Mouse (Mus musculus) CH12.LX (cell line): ENCODE data around the gene 9930022D16Rik. TPM values are rescaled to one million over a fixed set of nuclear protein-coding genes. Genes with fewer than 3 reads are reported as not detected.

Experiments
- DNase-seq: peaks from one replicate; pipeline ENCODE4 v3.0.0-alpha.2; 2013; ENCODE audit errors: extremely low read depth
- H3K27ac ChIP-seq: 2 replicates; pipeline ENCODE4 v1.5.1; 2012; ENCODE audit warnings: low read depth, mild to moderate bottlenecking, control low read depth, moderate library complexity; ENCODE audit not compliant: insufficient read depth
- H3K27me3 ChIP-seq: replicated peaks from 2 replicates; pipeline ENCODE3; 2012; ENCODE audit warnings: inconsistent platforms
- H3K36me3 ChIP-seq, 2 experiments: replicated peaks in 1 of 2; 2 replicates each; pipeline versions ENCODE3 to v1.6.1; 2012; ENCODE audit warnings: inconsistent platforms in 1 of 2, low read length in 1 of 2, mild to moderate bottlenecking in 1 of 2, mixed read lengths in 1 of 2, moderate library complexity in 1 of 2; ENCODE audit not compliant: control insufficient read depth in 1 of 2, insufficient read depth in 1 of 2
- H3K4me1 ChIP-seq, 2 experiments: 2 replicates each; pipeline ENCODE4 v1.6.1; 2012; ENCODE audit warnings: inconsistent platforms in 1 of 2, moderate library complexity in 1 of 2; ENCODE audit not compliant: insufficient read depth in 2 of 2, control insufficient read depth in 1 of 2
- H3K4me2 ChIP-seq: 2 replicates; pipeline ENCODE4 v1.6.1; 2012; ENCODE audit warnings: low read depth, mild to moderate bottlenecking, control low read depth; ENCODE audit not compliant: poor library complexity, insufficient read depth, severe bottlenecking
- H3K4me3 ChIP-seq, 3 experiments: fragments of 150-350 bp in 1 of 3; sonication (generic) in 1 of 3; replicated peaks in 1 of 3; 2 replicates each; pipeline versions ENCODE3 to v1.5.1; 2011 to 2012; ENCODE audit warnings: low read depth in 2 of 3, low read length in 2 of 3, mild to moderate bottlenecking in 2 of 3, moderate library complexity in 2 of 3, control low read depth in 1 of 3, improper control_type of control experiment in 1 of 3, inconsistent platforms in 1 of 3, mixed read lengths in 1 of 3; ENCODE audit not compliant: poor library complexity in 1 of 3
- H3K79me2 ChIP-seq: replicated peaks from 2 replicates; pipeline ENCODE4 v1.6.1; 2012; ENCODE audit warnings: mild to moderate bottlenecking, moderate library complexity; ENCODE audit not compliant: control insufficient read depth, poor library complexity, insufficient read depth, severe bottlenecking; ENCODE audit errors: extremely low read depth
- H3K9ac ChIP-seq: 2 replicates; pipeline ENCODE4 v1.6.1; 2012; ENCODE audit warnings: low read depth, mild to moderate bottlenecking, control low read depth, moderate library complexity; ENCODE audit not compliant: insufficient read depth
- H3K9me3 ChIP-seq: replicated peaks from 2 replicates; pipeline ENCODE3; 2012; ENCODE audit warnings: low read length, inconsistent platforms, mixed read lengths
- CTCF ChIP-seq, 2 experiments: IDR thresholded peaks in 1 of 2; conservative IDR thresholded peaks in 1 of 2; 2 replicates each; pipeline ENCODE4 v1.5.1; 2011 to 2012; ENCODE audit warnings: low read depth in 2 of 2, low read length in 2 of 2, improper control_type of control experiment in 1 of 2, inconsistent platforms in 1 of 2, mild to moderate bottlenecking in 1 of 2, moderate library complexity in 1 of 2
- E2F4 ChIP-seq: IDR thresholded peaks from 2 replicates; pipeline ENCODE4 v1.6.1; 2011; ENCODE audit warnings: low read depth, low read length, improper control_type of control experiment; ENCODE audit not compliant: insufficient replicate concordance
- HCFC1 ChIP-seq: IDR thresholded peaks from 2 replicates; pipeline ENCODE4 v1.6.1; 2012; ENCODE audit warnings: low read depth, mild to moderate bottlenecking, inconsistent platforms, low read length, improper control_type of control experiment
- JUND ChIP-seq: conservative IDR thresholded peaks from 2 replicates; pipeline ENCODE4 v1.6.1; 2011; ENCODE audit warnings: low read depth, low read length, improper control_type of control experiment
- KAT2A ChIP-seq: IDR thresholded peaks from 2 replicates; pipeline ENCODE4 v1.6.1; 2012; ENCODE audit warnings: low read length, improper control_type of control experiment, inconsistent platforms; ENCODE audit not compliant: insufficient replicate concordance
- MAFK ChIP-seq: IDR thresholded peaks from 2 replicates; pipeline ENCODE4 v1.6.1; 2011; ENCODE audit warnings: low read length, improper control_type of control experiment; ENCODE audit not compliant: insufficient replicate concordance
- MEF2A ChIP-seq: IDR thresholded peaks from 2 replicates; pipeline ENCODE4 v1.6.1; 2014; ENCODE audit warnings: low read depth, mild to moderate bottlenecking, inconsistent platforms, low read length, improper control_type of control experiment, borderline replicate concordance
- MXI1 ChIP-seq: IDR thresholded peaks from 2 replicates; pipeline ENCODE4 v1.6.1; 2011; ENCODE audit warnings: mild to moderate bottlenecking, low read depth, low read length, improper control_type of control experiment
- MYC ChIP-seq: IDR thresholded peaks from 2 replicates; pipeline ENCODE4 v1.6.1; 2011; ENCODE audit warnings: low read depth, mild to moderate bottlenecking, improper control_type of control experiment, low read length
- NELFE ChIP-seq: IDR thresholded peaks from 2 replicates; pipeline ENCODE4 v1.6.1; 2011; ENCODE audit warnings: low read depth, low read length, improper control_type of control experiment
- NRF1 ChIP-seq: IDR thresholded peaks from 2 replicates; pipeline ENCODE4 v1.6.1; 2014; ENCODE audit warnings: low read depth, mild to moderate bottlenecking, inconsistent platforms, low read length, improper control_type of control experiment, moderate library complexity
- POLR2A ChIP-seq: IDR thresholded peaks from 2 replicates; pipeline ENCODE4 v1.6.1; 2011; ENCODE audit warnings: low read depth, mild to moderate bottlenecking, improper control_type of control experiment, low read length
- RCOR1 ChIP-seq: conservative IDR thresholded peaks from 2 replicates; pipeline ENCODE4 v1.6.1; 2012; ENCODE audit warnings: low read depth, mild to moderate bottlenecking, inconsistent platforms, low read length, improper control_type of control experiment
- SIN3A ChIP-seq: IDR thresholded peaks from 2 replicates; pipeline ENCODE4 v1.6.1; 2012; ENCODE audit warnings: low read length, improper control_type of control experiment, inconsistent platforms
- UBTF ChIP-seq: IDR thresholded peaks from 2 replicates; pipeline ENCODE4 v1.6.1; 2012; ENCODE audit warnings: low read depth, mild to moderate bottlenecking, inconsistent platforms, low read length, improper control_type of control experiment, moderate library complexity
- USF1 ChIP-seq: IDR thresholded peaks from 2 replicates; pipeline ENCODE4 v1.6.1; 2014; ENCODE audit warnings: low read depth, mild to moderate bottlenecking, inconsistent platforms, low read length, improper control_type of control experiment
- USF2 ChIP-seq: conservative IDR thresholded peaks from 2 replicates; pipeline ENCODE4 v1.6.1; 2011; ENCODE audit warnings: low read depth, low read length, improper control_type of control experiment
- ZC3H11A ChIP-seq: IDR thresholded peaks from 2 replicates; pipeline ENCODE4 v1.6.1; 2012; ENCODE audit warnings: low read depth, mild to moderate bottlenecking, inconsistent platforms, low read length, improper control_type of control experiment
- ZMIZ1 ChIP-seq: IDR thresholded peaks from 2 replicates; pipeline ENCODE4 v1.6.1; 2012; ENCODE audit warnings: low read depth, mild to moderate bottlenecking, inconsistent platforms, low read length, improper control_type of control experiment
- ZNF384 ChIP-seq: IDR thresholded peaks from 2 replicates; pipeline ENCODE4 v1.6.1; 2012; ENCODE audit warnings: low read depth, low read length, improper control_type of control experiment, inconsistent platforms
- dilution Hi-C: fragments of 300-500 bp; cut with MboI; formaldehyde crosslinking; loops from 2 replicates; pipeline ENCODE4 v1.14.3; 2020; ENCODE audit warnings: low sequenced_read_pairs; ENCODE audit not compliant: extremely low pct_unique_long_range_greater_than_20kb, extremely low pct_ligation_motif_present
- in situ Hi-C: fragments of 300-500 bp; cut with MboI; formaldehyde crosslinking; loops from 3 replicates; pipeline ENCODE4 v1.14.3; 2019; ENCODE audit warnings: low sequenced_read_pairs, low pct_ligation_motif_present, low pct_unique_long_range_greater_than_20kb, mixed read lengths
- polyA plus RNA-seq: library from polyadenylated mRNA; unstranded; fragments of >175 nt; gene quantifications from 2 replicates; pipeline ENCODE4 v1.2.1, GENCODE M21; 2012; ENCODE audit warnings: low read depth; ENCODE audit not compliant: insufficient read length
- total RNA-seq, 2 experiments: library from RNA; depleted of rRNA; stranded (reverse); fragments of 300-350 nt in 1 of 2; fragments of >200 nt in 1 of 2; gene quantifications; 2 replicates each; pipeline ENCODE4 v1.2.3; 2012 to 2014

9930022D16Rik gene
- total and polyA plus RNA-seq, 3 experiments, result 0.08 TPM; not detected in 1

DNA sequence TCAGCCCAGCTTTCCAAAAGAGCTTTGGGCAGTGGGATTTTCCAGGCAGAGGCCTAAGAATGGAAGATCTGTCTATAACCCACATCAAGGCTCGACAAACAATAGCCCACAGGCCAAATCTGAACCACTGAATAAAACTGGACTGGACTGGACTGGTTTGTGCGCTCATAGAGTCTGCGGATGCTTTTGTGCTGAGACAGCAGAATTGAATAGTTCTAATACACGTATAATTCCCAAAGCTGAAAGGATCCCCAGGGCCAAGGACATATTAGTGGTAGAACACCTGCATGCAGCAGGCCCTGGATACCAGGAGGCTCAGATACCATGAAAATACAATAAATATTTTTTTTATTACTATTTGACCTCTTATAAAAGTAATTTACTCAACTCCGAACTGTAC lies 42.5 kb downstream of the 9930022D16Rik start:
- H3K4me2 ChIP-seq, result no peak overlapping the region
- H3K4me1 ChIP-seq, result no peaks in the 10 kb centered on the region
- H3K27me3 ChIP-seq, result no peaks in the 10 kb centered on the region
- no peak for TF ChIP-seq HCFC1
- TF ChIP-seq ZMIZ1, result no peak
- peak; percentile 88 for TF ChIP-seq MAFK
- TF ChIP-seq SIN3A, result no peak
- no peaks in the 10 kb centered on the region for H3K9me3 ChIP-seq
- H3K36me3 ChIP-seq, result peaks cover 29 to 88% of the 10 kb centered on the region in 2 experiments
- DNase-seq, result no peak
- H3K79me2 ChIP-seq, result no peaks in the 10 kb centered on the region
- in situ Hi-C loops, result no loop called here
- dilution Hi-C loops, result no loop called here
- H3K4me3 ChIP-seq, result no peak overlapping the region
- H3K9ac ChIP-seq, result no peak overlapping the region
- H3K27ac ChIP-seq, result no peak overlapping the region

DNA sequence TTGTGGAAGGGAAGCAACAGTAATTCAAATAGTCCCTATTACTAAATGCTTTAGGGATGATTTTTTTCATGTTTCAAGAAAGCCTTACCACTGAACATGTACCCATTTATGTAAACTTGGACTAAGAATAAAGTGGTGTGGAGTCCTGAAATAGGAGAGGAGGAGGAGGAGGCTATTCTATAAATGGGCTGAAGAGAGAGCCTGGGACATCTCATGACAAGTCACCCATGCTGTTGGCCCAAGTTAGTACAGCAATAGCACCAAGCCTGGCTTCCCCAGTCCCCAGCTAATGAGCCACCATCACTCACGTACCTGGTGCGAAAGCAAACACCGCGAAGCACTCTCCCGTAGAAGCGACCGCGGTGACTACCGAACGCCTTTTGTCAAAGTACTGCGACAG lies 44.4 kb downstream of the 9930022D16Rik start:
- Histone ChIP-seq H3K9ac (no peak overlapping the region), H3K36me3 (peaks cover 37 to 92% of the 10 kb centered on the region in 2 experiments), H3K27ac (no peak overlapping the region), H3K4me2 (no peak overlapping the region), H3K9me3 (no peaks in the 10 kb centered on the region), H3K4me3 (no peak overlapping the region), H3K27me3 (no peaks in the 10 kb centered on the region), H3K4me1 (peaks cover 0 to 6% of the 10 kb centered on the region in 2 experiments; a peak in 1 of 4 replicates), H3K79me2 (no peaks in the 10 kb centered on the region)
- dilution Hi-C loops (no loop called here), in situ Hi-C loops (no loop called here)
- no peak for DNase-seq
- TF ChIP-seq MEF2A (no peak), ZNF384 (no peak), NELFE (no peak), NRF1 (no peak), ZMIZ1 (no peak), USF2 (no peak)

- no peak for DNase-seq
- TF ChIP-seq RCOR1 (no peak), HCFC1 (no peak), JUND (no peak), USF2 (no peak), ZMIZ1 (no peak), E2F4 (no peak), MAFK (no peak), UBTF (no peak), KAT2A (no peak), USF1 (no peak), POLR2A (no peak), ZC3H11A (no peak), MXI1 (no peak), MEF2A (no peak), CTCF (conservative IDR thresholded peaks at IDR 0.05 in 1 of 2, IDR thresholded peaks at IDR 0.05 in 1 of 2; ENCODE audit: low read depth in 2 of 2, low read length in 2 of 2) (no peak), MYC (no peak)
- H3K79me2 ChIP-seq, result no peaks in the 10 kb centered on the region
- H3K4me1 ChIP-seq, result peaks cover 2 to 11% of the 10 kb centered on the region in 2 experiments; a peak in 1 of 4 replicates
- peaks cover 25 to 85% of the 10 kb centered on the region in 2 experiments for H3K36me3 ChIP-seq
- no peak overlapping the region for H3K4me3 ChIP-seq
- H3K9ac ChIP-seq, result no peak overlapping the region
- in situ Hi-C loops (no loop called here), dilution Hi-C loops (no loop called here)
- H3K9me3 ChIP-seq, result no peaks in the 10 kb centered on the region
- H3K27me3 ChIP-seq, result no peaks in the 10 kb centered on the region
- no peak overlapping the region for H3K4me2 ChIP-seq
- H3K27ac ChIP-seq, result no peak overlapping the region
These were observed 46.9 kb downstream of the 9930022D16Rik start for GRCm38 (mm10) chr11:109460586-109460985.
